Mouse (Mus musculus): ENCODE measurements around the gene Aatk. TPM values are rescaled to one million over a fixed set of nuclear protein-coding genes. Genes with fewer than 3 reads are reported as not detected.

Gene Aatk
- polyA plus RNA-seq, 1 experiment from 2014 or later, result 34.6 TPM

DNA sequence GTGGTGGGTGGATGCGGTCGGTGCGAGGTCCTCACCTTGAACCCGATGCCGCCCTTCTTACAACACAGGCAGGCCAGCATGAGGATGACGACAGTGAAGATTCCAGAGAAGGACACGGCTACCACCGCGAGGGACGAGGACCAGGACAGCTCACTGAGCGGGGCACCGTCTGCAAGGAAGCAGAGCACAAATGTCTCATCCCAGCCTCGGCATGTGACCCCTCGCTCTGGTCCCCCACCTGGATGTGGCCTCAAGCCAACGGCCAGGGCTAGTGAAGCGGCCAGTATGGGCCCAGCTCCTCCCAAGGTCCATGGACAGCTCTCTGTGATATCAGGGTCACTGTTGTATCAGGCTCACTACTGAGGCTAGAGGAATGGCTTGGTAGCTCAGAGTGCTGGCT is 25.6 kb downstream of the Aatk start:
- H3K27ac ChIP-seq (replicated peaks; ENCODE audit: low read depth, low read length), result no peak overlapping the region
- H3K9ac ChIP-seq (replicated peaks; ENCODE audit: low read length), result no peak overlapping the region
- H3K27me3 ChIP-seq (ENCODE audit: control insufficient read depth, insufficient read depth, low read length), result no peaks in the 10 kb centered on the region
- WGBS, result 95% methylated on average over 16 of the region's 16 CpGs
- H3K4me1 ChIP-seq (ENCODE audit: control insufficient read depth, insufficient read depth, low read length), result peaks cover 19% of the 10 kb centered on the region
- no peak overlapping the region for H3K4me3 ChIP-seq (replicated peaks; ENCODE audit: low read depth, low read length)
- ATAC-seq (ENCODE audit: low FRiP score, low TSS enrichment) (no peak), DNase-seq (no peak)
- H3K4me2 ChIP-seq (ENCODE audit: low read length), result no peak overlapping the region
- no peaks in the 10 kb centered on the region for H3K9me3 ChIP-seq (ENCODE audit: control insufficient read depth, low read length)
- no peaks in the 10 kb centered on the region for H3K36me3 ChIP-seq (ENCODE audit: control insufficient read depth, insufficient read depth, low read length)

DNA sequence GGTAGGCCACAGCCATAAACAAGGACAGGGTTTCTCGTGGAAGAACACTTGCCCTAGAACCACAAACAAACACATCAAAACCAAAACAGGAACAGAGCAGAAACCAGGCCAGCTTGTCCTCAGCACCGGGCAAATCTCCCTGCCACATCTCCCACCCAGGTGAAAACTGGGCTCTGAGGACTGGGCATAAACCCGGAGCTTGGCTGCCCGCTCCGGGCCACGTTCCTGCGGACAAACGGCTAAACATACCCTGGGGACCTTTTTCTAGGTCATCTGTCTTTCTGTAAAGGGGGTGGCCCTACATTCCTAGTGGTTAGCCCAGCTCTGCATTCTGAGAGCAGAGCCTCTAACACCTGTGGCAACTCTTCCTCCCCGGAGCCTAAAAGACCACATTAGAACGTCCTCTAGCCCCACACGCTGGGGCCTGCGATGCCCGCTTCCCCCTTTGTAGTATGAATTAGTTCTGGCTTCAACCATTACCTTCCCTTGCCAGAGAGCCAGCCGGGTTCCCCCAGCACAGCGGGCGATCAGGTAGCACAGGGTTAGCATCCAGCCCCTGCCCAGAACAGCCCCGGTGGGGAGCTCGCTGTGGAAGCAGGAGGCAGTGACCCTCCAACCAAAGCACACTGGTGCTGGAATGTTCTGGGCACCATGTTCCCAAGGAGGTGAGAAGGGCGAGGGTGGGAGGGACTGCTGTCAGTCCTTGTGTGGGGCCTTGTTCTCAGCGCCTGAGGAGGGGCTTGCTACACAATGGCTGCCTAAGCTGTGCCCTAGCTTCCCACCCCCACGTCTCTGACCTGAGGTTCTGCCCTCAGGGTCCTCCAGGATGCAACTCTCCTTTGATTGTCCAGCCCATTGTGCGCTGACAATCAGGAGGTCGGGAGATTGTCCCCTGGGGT is 27.2 kb downstream of the Aatk start:
- WGBS, result 44% methylated on average over 23 of the region's 23 CpGs
- no peak overlapping the region; the same call in 1 of the 2 replicates for H3K9ac ChIP-seq (replicated peaks; ENCODE audit: low read length)
- H3K4me3 ChIP-seq (replicated peaks; ENCODE audit: low read depth, low read length), result no peak overlapping the region
- H3K27me3 ChIP-seq (ENCODE audit: control insufficient read depth, insufficient read depth, low read length), result no peaks in the 10 kb centered on the region
- H3K36me3 ChIP-seq (ENCODE audit: control insufficient read depth, insufficient read depth, low read length), result peaks cover 6% of the 10 kb centered on the region; the same call in 1 of the 2 replicates
- H3K4me1 ChIP-seq (ENCODE audit: control insufficient read depth, insufficient read depth, low read length), result peaks cover 19% of the 10 kb centered on the region
- no peaks in the 10 kb centered on the region for H3K9me3 ChIP-seq (ENCODE audit: control insufficient read depth, low read length)
- H3K4me2 ChIP-seq (ENCODE audit: low read length), result no peak overlapping the region
- ATAC-seq (ENCODE audit: low FRiP score, low TSS enrichment) (no peak), DNase-seq (no peak)
- no peak overlapping the region for H3K27ac ChIP-seq (replicated peaks; ENCODE audit: low read depth, low read length)

DNA sequence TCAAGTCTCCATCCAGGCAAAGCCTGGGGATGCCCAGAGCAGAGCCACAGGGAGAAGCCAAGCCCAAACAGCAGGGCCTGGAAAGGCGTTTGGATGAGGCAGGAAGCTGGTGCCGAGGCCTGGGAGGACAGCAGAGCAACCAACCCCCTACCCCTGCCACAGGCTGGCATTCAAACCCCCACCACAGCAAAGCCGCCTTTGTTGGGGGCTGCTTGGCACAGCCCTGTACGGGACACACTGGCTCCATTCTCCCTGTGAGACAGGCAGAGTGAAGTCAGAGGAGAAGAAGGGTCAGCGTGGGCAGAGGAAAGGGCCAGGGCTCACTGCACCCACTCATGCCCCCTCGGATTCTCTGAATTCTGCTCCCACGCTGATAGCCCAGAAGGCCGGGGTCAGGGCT is 30.0 kb downstream of the Aatk start:
- Histone ChIP-seq H3K4me3 (replicated peaks; ENCODE audit: low read depth, low read length) (no peak overlapping the region), H3K27ac (replicated peaks; ENCODE audit: low read depth, low read length) (no peak overlapping the region), H3K4me1 (ENCODE audit: control insufficient read depth, insufficient read depth, low read length) (peaks cover 9% of the 10 kb centered on the region; the same call in 1 of the 2 replicates), H3K27me3 (ENCODE audit: control insufficient read depth, insufficient read depth, low read length) (no peaks in the 10 kb centered on the region), H3K36me3 (ENCODE audit: control insufficient read depth, insufficient read depth, low read length) (peaks cover 17% of the 10 kb centered on the region; the same call in 1 of the 2 replicates), H3K9ac (replicated peaks; ENCODE audit: low read length) (no peak overlapping the region), H3K4me2 (ENCODE audit: low read length) (no peak overlapping the region), H3K9me3 (ENCODE audit: control insufficient read depth, low read length) (no peaks in the 10 kb centered on the region)
- ATAC-seq (ENCODE audit: low FRiP score, low TSS enrichment) (no peak), DNase-seq (no peak)
- 84% methylated on average over 8 of the region's 8 CpGs for WGBS

DNA sequence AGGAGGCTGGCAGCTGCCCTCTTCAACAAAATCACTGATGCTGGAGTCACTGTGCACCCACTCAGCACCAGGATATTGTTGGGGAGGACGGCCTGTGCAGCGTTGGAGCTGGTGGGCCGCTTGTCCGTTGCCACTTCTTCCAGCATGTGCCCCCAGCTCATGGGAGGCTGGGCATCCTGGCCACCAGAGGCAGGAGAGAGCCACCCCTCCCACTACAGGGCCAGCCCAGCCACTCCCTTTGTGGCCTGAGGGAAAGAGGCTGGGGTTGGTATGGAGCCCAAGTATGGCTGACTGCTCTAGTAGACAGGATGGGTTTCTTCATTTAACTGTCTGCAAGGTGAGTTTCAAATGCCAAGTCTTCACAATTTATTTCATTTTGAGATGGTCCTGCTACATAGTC is 32.2 kb downstream of the Aatk start:
- Histone ChIP-seq H3K27me3 (ENCODE audit: control insufficient read depth, insufficient read depth, low read length) (no peaks in the 10 kb centered on the region), H3K9ac (replicated peaks; ENCODE audit: low read length) (no peak overlapping the region), H3K4me2 (ENCODE audit: low read length) (no peak overlapping the region), H3K4me3 (replicated peaks; ENCODE audit: low read depth, low read length) (no peak overlapping the region), H3K27ac (replicated peaks; ENCODE audit: low read depth, low read length) (no peak overlapping the region), H3K9me3 (ENCODE audit: control insufficient read depth, low read length) (no peaks in the 10 kb centered on the region), H3K4me1 (ENCODE audit: control insufficient read depth, insufficient read depth, low read length) (peaks cover 11% of the 10 kb centered on the region; the same call in 1 of the 2 replicates), H3K36me3 (ENCODE audit: control insufficient read depth, insufficient read depth, low read length) (peaks cover 38% of the 10 kb centered on the region)
- 90% methylated on average over 4 of the region's 4 CpGs for WGBS
- ATAC-seq (ENCODE audit: low FRiP score, low TSS enrichment) (no peak), DNase-seq (no peak)

DNA sequence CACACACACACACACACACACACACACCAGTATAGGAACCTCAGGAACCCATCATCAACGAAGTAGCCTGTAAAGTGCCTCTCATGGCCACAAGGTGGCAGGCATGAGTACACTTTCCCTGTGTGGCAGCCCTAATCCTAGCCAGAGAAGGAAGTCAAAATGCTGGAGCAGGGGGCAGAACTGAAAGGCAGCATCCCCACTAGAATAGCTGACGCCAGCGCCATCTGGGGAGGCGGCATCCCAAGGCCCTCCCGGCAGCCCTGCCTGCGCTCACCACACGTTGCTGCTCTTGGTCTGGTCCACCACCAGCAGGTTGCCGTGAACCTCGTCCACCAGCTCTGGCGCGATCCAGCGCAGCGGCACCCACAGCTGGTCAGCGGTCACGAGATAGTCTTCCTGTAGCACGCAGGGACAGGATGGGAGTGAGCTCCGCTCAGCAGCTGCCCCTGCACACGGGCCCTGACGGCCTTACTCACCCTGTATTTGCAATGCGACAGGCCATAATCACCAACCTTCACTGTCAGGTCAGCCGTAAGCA is 33.7 kb downstream of the Aatk start:
- H3K27ac ChIP-seq (replicated peaks; ENCODE audit: low read depth, low read length), result no peak overlapping the region
- WGBS, result 13% methylated on average over 21 of the region's 21 CpGs
- H3K4me3 ChIP-seq (replicated peaks; ENCODE audit: low read depth, low read length), result no peak overlapping the region
- peaks cover 53% of the 10 kb centered on the region for H3K36me3 ChIP-seq (ENCODE audit: control insufficient read depth, insufficient read depth, low read length)
- 0 out of 2 replicates have a peak, but pooled peaks cover 8% of the 10 kb centered on the region for H3K4me1 ChIP-seq (ENCODE audit: control insufficient read depth, insufficient read depth, low read length)
- H3K4me2 ChIP-seq (ENCODE audit: low read length), result peak overlapping the region; percentile 35
- no peaks in the 10 kb centered on the region for H3K27me3 ChIP-seq (ENCODE audit: control insufficient read depth, insufficient read depth, low read length)
- H3K9me3 ChIP-seq (ENCODE audit: control insufficient read depth, low read length), result no peaks in the 10 kb centered on the region
- H3K9ac ChIP-seq (replicated peaks; ENCODE audit: low read length), result peak overlapping the region; percentile 9; the same call in 1 of the 2 replicates
- peak; percentile 94 for DNase-seq
- ATAC-seq (ENCODE audit: low FRiP score, low TSS enrichment), result peak; percentile 65; the same call in 1 of the 2 replicates

DNA sequence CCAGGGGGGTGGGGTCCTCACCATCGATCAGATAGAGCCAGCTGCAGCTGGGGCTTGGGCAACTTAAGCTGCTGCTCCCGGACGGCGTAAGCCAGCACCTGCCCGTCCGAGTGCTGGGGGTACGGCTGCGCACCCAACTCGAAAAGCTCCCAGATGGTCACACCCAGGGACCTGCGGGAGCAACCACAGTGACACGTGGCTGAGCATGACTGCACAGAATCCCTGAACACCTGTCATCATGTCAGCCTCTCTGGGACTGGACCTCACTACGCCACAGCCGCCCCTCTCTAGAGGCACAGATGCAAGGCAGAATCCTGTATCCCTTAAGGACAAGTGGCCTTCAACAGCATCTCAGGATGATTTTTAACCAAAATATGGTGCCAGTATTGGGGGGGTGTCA is 34.3 kb downstream of the Aatk start:
- Histone ChIP-seq H3K27ac (replicated peaks; ENCODE audit: low read depth, low read length) (no peak overlapping the region), H3K4me3 (replicated peaks; ENCODE audit: low read depth, low read length) (no peak overlapping the region), H3K36me3 (ENCODE audit: control insufficient read depth, insufficient read depth, low read length) (peaks cover 58% of the 10 kb centered on the region), H3K9ac (replicated peaks; ENCODE audit: low read length) (no peak overlapping the region), H3K9me3 (ENCODE audit: control insufficient read depth, low read length) (no peaks in the 10 kb centered on the region), H3K4me2 (ENCODE audit: low read length) (no peak overlapping the region), H3K4me1 (ENCODE audit: control insufficient read depth, insufficient read depth, low read length) (0 out of 2 replicates have a peak, but pooled peaks cover 8% of the 10 kb centered on the region), H3K27me3 (ENCODE audit: control insufficient read depth, insufficient read depth, low read length) (no peaks in the 10 kb centered on the region)
- DNase-seq, result no peak
- WGBS, result 71% methylated on average over 13 of the region's 13 CpGs
- ATAC-seq (ENCODE audit: low FRiP score, low TSS enrichment), result no peak

DNA sequence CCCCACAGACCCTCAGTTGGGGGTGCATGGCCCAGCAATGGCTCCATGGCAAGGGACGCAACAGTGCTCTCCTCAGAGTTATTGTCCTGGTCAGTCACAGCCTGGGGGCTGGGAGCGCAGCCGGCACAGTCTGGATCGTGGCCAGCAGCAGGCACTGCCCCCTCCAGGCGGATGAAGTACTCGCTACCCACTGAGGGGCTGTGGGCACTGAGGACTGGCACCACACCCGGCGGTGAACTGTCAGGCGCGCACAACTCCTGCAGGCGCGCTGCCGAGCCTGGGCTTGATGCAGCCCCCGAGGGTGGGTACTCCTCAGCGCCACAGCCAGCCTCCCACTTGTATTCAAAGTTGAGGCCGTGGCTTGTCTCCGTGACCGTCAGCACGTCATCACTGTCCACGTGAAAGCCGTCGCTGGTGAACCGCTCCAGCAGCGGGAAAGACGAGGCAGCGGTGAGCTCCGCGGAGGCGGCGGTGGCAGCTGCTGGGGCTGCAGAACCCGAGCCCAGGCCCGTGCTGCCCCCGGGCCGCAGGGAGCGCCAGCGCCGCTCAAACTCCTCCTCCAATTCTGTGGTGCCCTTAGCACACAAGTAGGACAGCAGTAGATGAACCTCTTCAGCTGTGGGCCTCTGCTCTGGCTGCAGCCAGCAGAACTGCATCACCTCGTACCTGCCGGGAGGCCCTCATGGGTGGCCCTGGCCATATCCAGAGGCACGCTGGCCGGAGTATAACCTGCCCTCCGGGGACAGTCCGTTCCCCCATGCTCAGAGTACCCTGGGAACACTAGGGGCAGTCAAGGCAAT is 35.0 kb downstream of the Aatk start:
- WGBS, result 39% methylated on average over 43 of the region's 43 CpGs
- DNase-seq (peak; percentile 70), ATAC-seq (ENCODE audit: low FRiP score, low TSS enrichment) (peak; percentile 54)
- peak overlapping the region; percentile 15; the same call in 1 of the 2 replicates for H3K4me2 ChIP-seq (ENCODE audit: low read length)
- no peaks in the 10 kb centered on the region for H3K9me3 ChIP-seq (ENCODE audit: control insufficient read depth, low read length)
- no peak overlapping the region for H3K9ac ChIP-seq (replicated peaks; ENCODE audit: low read length)
- no peak overlapping the region for H3K4me3 ChIP-seq (replicated peaks; ENCODE audit: low read depth, low read length)
- H3K27ac ChIP-seq (replicated peaks; ENCODE audit: low read depth, low read length), result 0 out of 2 replicates have a peak overlapping the region, but pooled peaks have one; percentile 26
- H3K27me3 ChIP-seq (ENCODE audit: control insufficient read depth, insufficient read depth, low read length), result no peaks in the 10 kb centered on the region
- H3K4me1 ChIP-seq (ENCODE audit: control insufficient read depth, insufficient read depth, low read length), result 0 out of 2 replicates have a peak, but pooled peaks cover 8% of the 10 kb centered on the region
- peaks cover 58% of the 10 kb centered on the region for H3K36me3 ChIP-seq (ENCODE audit: control insufficient read depth, insufficient read depth, low read length)

DNA sequence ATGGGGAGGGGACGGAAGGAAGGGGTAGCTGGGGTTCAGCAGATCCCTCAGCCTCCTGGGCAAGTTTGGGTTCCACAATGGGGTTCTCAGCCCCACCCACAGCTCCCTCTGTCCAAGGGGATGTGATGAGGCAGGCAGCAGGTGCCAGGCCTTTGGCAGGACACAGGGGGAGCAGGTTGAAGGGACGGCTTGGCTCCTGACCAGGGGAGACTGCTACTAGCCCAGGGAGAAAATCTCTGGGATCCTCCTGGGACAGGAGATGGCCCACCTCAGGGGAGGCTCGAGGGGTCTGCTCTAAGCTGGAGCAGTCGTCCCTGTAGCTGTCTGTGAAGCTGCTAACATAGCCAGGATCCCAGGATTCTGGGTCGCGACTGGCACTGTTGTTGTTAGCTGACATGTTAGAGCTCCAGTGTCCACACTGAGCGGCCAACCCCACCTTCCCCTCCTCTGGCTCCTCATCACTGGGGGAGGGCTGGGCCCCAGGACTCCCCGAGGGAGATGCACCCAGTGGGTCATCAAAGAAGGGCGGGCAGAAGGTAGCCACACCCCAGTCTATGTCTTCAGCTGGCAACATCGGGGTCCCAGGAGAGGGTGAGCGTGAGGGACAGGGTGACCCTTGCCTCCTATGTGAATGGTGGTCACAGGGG is 35.7 kb downstream of the Aatk start:
- 79% methylated on average over 11 of the region's 11 CpGs for WGBS
- peak overlapping the region; percentile 15; the same call in 1 of the 2 replicates for H3K4me2 ChIP-seq (ENCODE audit: low read length)
- ATAC-seq (ENCODE audit: low FRiP score, low TSS enrichment), result peak; percentile 38; the same call in 1 of the 2 replicates

More for the DNA sequence above, 35.7 kb downstream of the Aatk start:
- Histone ChIP-seq H3K9me3 (ENCODE audit: control insufficient read depth, low read length) (no peaks in the 10 kb centered on the region), H3K9ac (replicated peaks; ENCODE audit: low read length) (no peak overlapping the region), H3K36me3 (ENCODE audit: control insufficient read depth, insufficient read depth, low read length) (peaks cover 62% of the 10 kb centered on the region), H3K27me3 (ENCODE audit: control insufficient read depth, insufficient read depth, low read length) (no peaks in the 10 kb centered on the region), H3K4me1 (ENCODE audit: control insufficient read depth, insufficient read depth, low read length) (0 out of 2 replicates have a peak, but pooled peaks cover 8% of the 10 kb centered on the region), H3K4me3 (replicated peaks; ENCODE audit: low read depth, low read length) (no peak overlapping the region), H3K27ac (replicated peaks; ENCODE audit: low read depth, low read length) (0 out of 2 replicates have a peak overlapping the region, but pooled peaks have one; percentile 26)
- DNase-seq, result no peak

All from midbrain, embryonic 14.5 days (tissue).